Mouse (Mus musculus) stomach, postnatal 0 days (tissue): Measurements from ENCODE around the gene Eva1a. TPM values are rescaled to one million over a fixed set of nuclear protein-coding genes. Genes with fewer than 3 reads are reported as not detected.

Experiments used
- ATAC-seq: fragments of 200-750 bp; cut with Nextera tagmentation; 2 replicates; pipeline ENCODE4 v1.8.0; 2017; ENCODE audit not compliant: low FRiP score, low TSS enrichment
- DNase-seq: peaks from one replicate; pipeline ENCODE4 v3.0.0-alpha.2; 2016; ENCODE audit warnings: low spot score
- H3K27ac ChIP-seq: fragments of 300-500 bp; sonication (generic); replicated peaks from 2 replicates; pipeline ENCODE4 v1.5.1; 2014; ENCODE audit warnings: mild to moderate bottlenecking, control low read depth
- H3K27me3 ChIP-seq: fragments of 300-500 bp; sonication (generic); 2 replicates; pipeline ENCODE4 v1.6.1; 2014; ENCODE audit warnings: low read length; ENCODE audit not compliant: control insufficient read depth, insufficient read depth
- H3K36me3 ChIP-seq: fragments of 300-500 bp; sonication (generic); 2 replicates; pipeline ENCODE4 v1.6.1; 2014; ENCODE audit warnings: low read length, mixed read lengths; ENCODE audit not compliant: control insufficient read depth, insufficient read depth
- H3K4me1 ChIP-seq: fragments of 300-500 bp; sonication (generic); replicated peaks from 2 replicates; pipeline ENCODE4 v1.6.1; 2014; ENCODE audit warnings: antibody characterized with exemption; ENCODE audit not compliant: control insufficient read depth, insufficient read depth
- H3K4me2 ChIP-seq: fragments of 300-500 bp; sonication (generic); replicated peaks from 2 replicates; pipeline ENCODE4 v1.6.1; 2014; ENCODE audit warnings: low read depth, mild to moderate bottlenecking, control low read depth, moderate library complexity
- H3K4me3 ChIP-seq: fragments of 300-500 bp; sonication (generic); 2 replicates; pipeline ENCODE4 v1.5.1; 2014; ENCODE audit warnings: low read depth, low read length, control low read depth
- H3K9ac ChIP-seq: fragments of 300-500 bp; sonication (generic); 2 replicates; pipeline ENCODE4 v1.6.1; 2014; ENCODE audit warnings: mild to moderate bottlenecking, low read length, control low read depth, mixed read lengths
- H3K9me3 ChIP-seq: fragments of 300-500 bp; sonication (generic); 2 replicates; pipeline ENCODE4 v1.6.1; 2016; ENCODE audit warnings: low read length; ENCODE audit not compliant: control insufficient read depth
- CTCF ChIP-seq: IDR thresholded peaks from 2 replicates; pipeline ENCODE4 v1.5.1; 2016; ENCODE audit warnings: antibody characterized with exemption, low read depth, mild to moderate bottlenecking, moderate library complexity
- EP300 ChIP-seq: optimal IDR thresholded peaks from 2 replicates; pipeline ENCODE3; 2016; ENCODE audit warnings: antibody characterized with exemption
- WGBS: fragments of 180-500 bp; shearing (Covaris S2); extraction: QIAGEN DNeasy Blood & Tissue Kit; methylation state at CpG from one replicate; pipeline ENCODE4 v1.1.7; 2014; 5-methylcytosine and 5-hydroxymethylcytosine counted together
- polyA plus RNA-seq: library from polyadenylated mRNA; unstranded; fragments of >200 nt; fragmentation: Nextera tagmentation; extraction: Ambion mirVana; gene quantifications from 2 replicates; pipeline ENCODE4 v1.2.1, GENCODE M21; 2015

The Eva1a gene
- polyA plus RNA-seq, 1 experiment from 2014 or later: 15.4 TPM

GRCm38 (mm10) chr6:82111111-82111510 lies 70.3 kb downstream of the Eva1a start:
- Histone ChIP-seq H3K27me3 (no peaks in the 10 kb centered on the region), H3K4me3 (no peak overlapping the region), H3K36me3 (no peaks in the 10 kb centered on the region), H3K27ac (peak overlapping the region; percentile 71; the same call in 1 of the 2 replicates), H3K4me1 (no peaks in the 10 kb centered on the region), H3K4me2 (no peak overlapping the region), H3K9me3 (no peaks in the 10 kb centered on the region), H3K9ac (no peak overlapping the region)
- no peak for DNase-seq
- TF ChIP-seq EP300: no peak
- TF ChIP-seq CTCF: peak; percentile 28; the same call in 1 of the 2 replicates
- ATAC-seq: no peak
- WGBS: 81% methylated on average over 1 of the region's 1 CpGs

- Histone ChIP-seq H3K9me3 (no peaks in the 10 kb centered on the region), H3K9ac (no peak overlapping the region), H3K4me1 (no peaks in the 10 kb centered on the region), H3K27ac (no peak overlapping the region), H3K36me3 (no peaks in the 10 kb centered on the region), H3K4me3 (no peak overlapping the region), H3K4me2 (no peak overlapping the region), H3K27me3 (no peaks in the 10 kb centered on the region)
- WGBS: 79% methylated on average over 3 of the region's 3 CpGs
- no peak for ATAC-seq
- TF ChIP-seq EP300: no peak
- TF ChIP-seq CTCF: no peak
- DNase-seq: no peak
Measured at GRCm38 (mm10) chr6:82111540-82111939, 70.7 kb downstream of the Eva1a start.

- no peak overlapping the region for H3K9ac ChIP-seq
- H3K4me2 ChIP-seq: no peak overlapping the region
- peak; percentile 54; the same call in 1 of the 2 replicates for ATAC-seq
- 50% methylated on average over 14 of the region's 14 CpGs for WGBS
- TF ChIP-seq EP300 (no peak), CTCF (no peak)
- no peak for DNase-seq
- no peaks in the 10 kb centered on the region for H3K9me3 ChIP-seq
- no peaks in the 10 kb centered on the region for H3K36me3 ChIP-seq
- H3K27me3 ChIP-seq: no peaks in the 10 kb centered on the region
- H3K4me1 ChIP-seq: no peaks in the 10 kb centered on the region
- H3K27ac ChIP-seq: peak overlapping the region; percentile 5; the same call in 1 of the 2 replicates
- H3K4me3 ChIP-seq: no peak overlapping the region
Measured at GRCm38 (mm10) chr6:82112127-82113090, 71.6 kb downstream of the Eva1a start.

GRCm38 (mm10) chr6:82115335-82115965 lies 74.6 kb downstream of the Eva1a start:
- no peaks in the 10 kb centered on the region for H3K4me1 ChIP-seq
- no peak overlapping the region for H3K27ac ChIP-seq
- 19% methylated on average over 3 of the region's 3 CpGs for WGBS
- DNase-seq: no peak
- H3K9me3 ChIP-seq: no peaks in the 10 kb centered on the region
- H3K36me3 ChIP-seq: no peaks in the 10 kb centered on the region
- H3K4me2 ChIP-seq: no peak overlapping the region
- no peak overlapping the region for H3K4me3 ChIP-seq
- H3K9ac ChIP-seq: no peak overlapping the region
- ATAC-seq: no peak; the same call in 1 of the 2 replicates
- H3K27me3 ChIP-seq: no peaks in the 10 kb centered on the region
- no peak for TF ChIP-seq CTCF
- no peak for TF ChIP-seq EP300

GRCm38 (mm10) chr6:82116176-82116575 lies 75.3 kb downstream of the Eva1a start:
- no peak overlapping the region for H3K27ac ChIP-seq
- no peak overlapping the region for H3K4me2 ChIP-seq
- TF ChIP-seq CTCF (no peak), EP300 (no peak)
- no peak for ATAC-seq
- H3K4me3 ChIP-seq: no peak overlapping the region
- DNase-seq: no peak
- H3K27me3 ChIP-seq: no peaks in the 10 kb centered on the region
- H3K36me3 ChIP-seq: no peaks in the 10 kb centered on the region
- H3K9ac ChIP-seq: no peak overlapping the region
- no peaks in the 10 kb centered on the region for H3K9me3 ChIP-seq
- no peaks in the 10 kb centered on the region for H3K4me1 ChIP-seq
- 53% methylated on average over 3 of the region's 3 CpGs for WGBS
